Mouse (Mus musculus): ENCODE measurements around the gene Usp49.

- TF ChIP-seq CTCF (IDR thresholded peaks at IDR 0.05; ENCODE audit: low read depth, low read length) (no peak), POLR2A (IDR thresholded peaks at IDR 0.05; ENCODE audit: extremely low read depth, insufficient read depth, low read length) (no peak)
Observed at GRCm38 (mm10) chr17:47594969-47595247, 35.6 kb upstream of the Usp49 start.
